Mouse (Mus musculus): ENCODE measurements around the gene Kcnn3. TPM values are rescaled to one million over a fixed set of nuclear protein-coding genes. Genes with fewer than 3 reads are reported as not detected.

Kcnn3 gene
- polyA plus RNA-seq, 1 experiment from 2014 or later: 5.3 TPM

DNA sequence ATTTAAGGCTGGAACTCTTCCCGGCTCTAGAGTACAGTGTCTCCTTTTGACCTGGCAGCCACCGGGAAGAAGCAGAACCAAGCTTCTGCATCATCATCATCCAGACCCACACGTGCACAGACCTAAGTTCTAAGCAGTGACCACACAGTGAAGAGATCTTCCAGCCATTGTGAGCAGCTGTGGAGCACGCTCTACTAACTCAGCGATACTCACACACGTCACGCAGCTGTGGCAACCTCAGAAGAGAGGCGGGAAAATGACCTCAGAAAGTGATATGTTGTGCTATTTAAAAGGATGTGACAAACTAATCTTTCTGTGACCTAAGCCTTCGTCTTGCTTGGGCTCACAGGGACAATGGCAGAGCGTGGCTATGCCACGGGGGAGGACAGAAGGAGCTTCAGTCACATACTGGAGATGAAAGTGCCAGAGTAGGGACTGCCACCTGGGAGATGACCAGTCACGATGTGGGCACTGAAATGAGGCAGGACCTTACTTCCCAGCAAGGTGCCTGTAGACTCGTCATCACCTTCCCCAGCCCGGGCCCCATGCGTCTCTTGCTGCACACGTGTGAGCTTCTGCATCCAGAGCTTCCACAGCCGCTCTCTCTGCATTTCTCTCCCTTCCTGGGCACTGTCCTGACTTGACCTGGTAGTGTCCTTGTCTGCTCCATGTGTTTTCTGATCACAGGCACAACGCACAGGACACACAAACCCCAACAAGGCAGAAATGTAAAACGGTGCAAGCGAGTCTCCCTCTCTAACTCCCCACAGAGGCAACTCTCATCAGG is 32.9 kb upstream of the Kcnn3 start:
- Histone ChIP-seq H3K9ac (replicated peaks; ENCODE audit: low read length) (no peak overlapping the region), H3K4me3 (replicated peaks; ENCODE audit: low read depth, low read length) (no peak overlapping the region)

DNA sequence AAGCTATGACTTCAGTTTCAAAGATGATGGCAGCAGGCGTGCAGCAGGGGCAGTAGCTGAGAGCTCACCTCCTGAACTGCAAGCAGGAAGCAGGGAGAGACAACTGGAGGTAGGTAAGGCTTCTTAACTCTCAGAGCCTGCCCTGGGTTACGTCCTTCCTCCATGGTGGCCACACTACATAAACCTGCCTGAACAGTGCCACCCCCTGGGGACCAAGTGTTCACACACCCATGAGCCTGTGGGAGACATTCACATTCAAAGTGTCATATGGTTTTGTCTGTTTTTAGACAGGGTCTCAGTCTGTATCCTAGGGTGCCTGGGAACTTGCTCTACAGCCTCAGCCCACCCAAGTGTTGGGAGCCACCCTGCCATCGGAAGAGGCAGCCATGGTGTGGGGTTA is 29.2 kb upstream of the Kcnn3 start:
- no peak overlapping the region for H3K27ac ChIP-seq (replicated peaks; ENCODE audit: low read depth, low read length)
- no peak overlapping the region for H3K9ac ChIP-seq (replicated peaks; ENCODE audit: low read length)
- ATAC-seq (ENCODE audit: low FRiP score, low TSS enrichment): no peak
- H3K9me3 ChIP-seq (ENCODE audit: control insufficient read depth, low read length): no peaks in the 10 kb centered on the region
- no peaks in the 10 kb centered on the region for H3K27me3 ChIP-seq (ENCODE audit: control insufficient read depth, insufficient read depth, low read length)
- H3K36me3 ChIP-seq (ENCODE audit: control insufficient read depth, insufficient read depth, low read length): no peaks in the 10 kb centered on the region
- H3K4me1 ChIP-seq (ENCODE audit: control insufficient read depth, insufficient read depth, low read length): peaks cover 10% of the 10 kb centered on the region; the same call in 1 of the 2 replicates
- no peak overlapping the region for H3K4me3 ChIP-seq (replicated peaks; ENCODE audit: low read depth, low read length)
- no peak for DNase-seq
- WGBS: 89% methylated on average over 3 of the region's 3 CpGs
- H3K4me2 ChIP-seq (ENCODE audit: low read length): no peak overlapping the region

More for the DNA sequence above, 32.9 kb upstream of the Kcnn3 start:
- H3K4me1 ChIP-seq (ENCODE audit: control insufficient read depth, insufficient read depth, low read length): no peaks in the 10 kb centered on the region
- DNase-seq: no peak
- no peak overlapping the region for H3K27ac ChIP-seq (replicated peaks; ENCODE audit: low read depth, low read length)
- WGBS: 43% methylated on average over 20 of the region's 20 CpGs
- no peaks in the 10 kb centered on the region for H3K36me3 ChIP-seq (ENCODE audit: control insufficient read depth, insufficient read depth, low read length)
- no peak for ATAC-seq (ENCODE audit: low FRiP score, low TSS enrichment)
- no peaks in the 10 kb centered on the region for H3K9me3 ChIP-seq (ENCODE audit: control insufficient read depth, low read length)
- no peaks in the 10 kb centered on the region for H3K27me3 ChIP-seq (ENCODE audit: control insufficient read depth, insufficient read depth, low read length)
- H3K4me2 ChIP-seq (ENCODE audit: low read length): no peak overlapping the region

DNA sequence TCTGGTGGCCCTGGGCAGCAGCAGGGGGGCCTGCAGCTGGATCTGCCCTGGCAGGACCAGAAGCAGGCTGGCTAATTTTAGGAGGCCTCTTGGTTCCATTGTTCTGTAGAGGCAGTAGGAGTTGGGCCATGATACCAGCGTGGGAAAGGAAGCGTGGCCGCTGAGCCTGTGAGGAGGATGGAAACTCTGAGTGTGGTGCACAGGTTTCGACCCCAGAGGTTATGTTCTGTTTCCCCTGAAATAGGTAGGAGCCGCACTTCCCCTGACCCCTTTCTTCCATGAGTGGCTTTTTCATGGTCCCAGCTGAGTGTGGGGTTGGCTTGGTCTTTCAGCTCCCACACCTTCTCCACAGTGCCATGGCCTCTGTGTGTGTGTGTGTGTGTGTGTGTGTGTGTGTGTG is 28.4 kb upstream of the Kcnn3 start:
- Histone ChIP-seq H3K9ac (replicated peaks; ENCODE audit: low read length) (no peak overlapping the region), H3K4me2 (ENCODE audit: low read length) (no peak overlapping the region), H3K9me3 (ENCODE audit: control insufficient read depth, low read length) (no peaks in the 10 kb centered on the region), H3K27ac (replicated peaks; ENCODE audit: low read depth, low read length) (no peak overlapping the region), H3K4me1 (ENCODE audit: control insufficient read depth, insufficient read depth, low read length) (peaks cover 10% of the 10 kb centered on the region; the same call in 1 of the 2 replicates), H3K36me3 (ENCODE audit: control insufficient read depth, insufficient read depth, low read length) (no peaks in the 10 kb centered on the region), H3K27me3 (ENCODE audit: control insufficient read depth, insufficient read depth, low read length) (no peaks in the 10 kb centered on the region), H3K4me3 (replicated peaks; ENCODE audit: low read depth, low read length) (no peak overlapping the region)
- no peak for DNase-seq
- 89% methylated on average over 5 of the region's 5 CpGs for WGBS
- ATAC-seq (ENCODE audit: low FRiP score, low TSS enrichment): no peak

DNA sequence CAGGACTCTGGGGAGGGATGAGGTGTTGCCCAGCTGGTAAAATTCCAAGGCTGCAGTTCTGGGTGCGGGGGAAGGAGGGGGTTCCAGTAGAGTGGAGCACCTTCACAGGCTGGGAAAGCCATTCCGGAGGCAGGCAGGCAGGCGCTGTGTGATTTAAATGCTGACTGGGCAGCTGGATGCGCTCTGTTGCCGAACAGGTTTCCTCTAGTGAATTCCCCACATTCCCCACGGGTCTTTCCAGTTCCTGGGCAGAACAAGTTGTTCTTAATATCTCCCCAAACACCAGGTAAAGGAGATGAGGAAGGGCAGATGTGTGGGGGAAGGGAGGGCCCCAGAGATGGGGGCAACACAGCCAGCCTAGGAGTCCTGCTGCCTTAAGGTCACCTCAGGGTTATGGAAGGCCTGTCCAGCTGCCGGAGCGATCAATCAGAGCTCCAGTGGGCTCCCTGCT is 27.2 kb upstream of the Kcnn3 start:
- H3K27me3 ChIP-seq (ENCODE audit: control insufficient read depth, insufficient read depth, low read length): no peaks in the 10 kb centered on the region
- H3K9ac ChIP-seq (replicated peaks; ENCODE audit: low read length): no peak overlapping the region
- H3K4me2 ChIP-seq (ENCODE audit: low read length): no peak overlapping the region
- H3K4me1 ChIP-seq (ENCODE audit: control insufficient read depth, insufficient read depth, low read length): peaks cover 10% of the 10 kb centered on the region; the same call in 1 of the 2 replicates
- 44% methylated on average over 8 of the region's 8 CpGs for WGBS
- H3K4me3 ChIP-seq (replicated peaks; ENCODE audit: low read depth, low read length): no peak overlapping the region
- H3K27ac ChIP-seq (replicated peaks; ENCODE audit: low read depth, low read length): no peak overlapping the region
- no peak for ATAC-seq (ENCODE audit: low FRiP score, low TSS enrichment)
- no peaks in the 10 kb centered on the region for H3K9me3 ChIP-seq (ENCODE audit: control insufficient read depth, low read length)
- no peak for DNase-seq
- no peaks in the 10 kb centered on the region for H3K36me3 ChIP-seq (ENCODE audit: control insufficient read depth, insufficient read depth, low read length)

DNA sequence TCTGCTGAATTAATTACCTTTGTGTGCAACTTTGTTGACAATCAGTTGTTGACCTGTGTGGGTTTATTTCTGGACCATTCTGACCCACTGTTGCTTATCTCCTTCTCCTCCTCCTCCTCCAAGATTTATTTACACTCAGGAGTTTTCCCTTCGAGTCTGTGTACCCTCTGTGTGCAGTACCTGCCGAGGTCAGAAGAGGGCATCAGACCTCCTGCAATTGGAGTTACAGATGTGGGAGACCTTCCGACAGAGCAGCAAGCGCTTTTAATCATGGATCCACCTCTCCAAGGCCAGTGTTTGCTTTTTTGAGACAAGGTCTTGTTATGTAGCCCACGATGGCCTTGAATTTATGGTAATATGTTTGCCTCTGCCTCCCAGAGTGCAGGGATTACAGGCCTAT is 25.3 kb upstream of the Kcnn3 start:
- Histone ChIP-seq H3K9me3 (ENCODE audit: control insufficient read depth, low read length) (no peaks in the 10 kb centered on the region), H3K9ac (replicated peaks; ENCODE audit: low read length) (no peak overlapping the region), H3K27me3 (ENCODE audit: control insufficient read depth, insufficient read depth, low read length) (no peaks in the 10 kb centered on the region), H3K4me2 (ENCODE audit: low read length) (no peak overlapping the region), H3K27ac (replicated peaks; ENCODE audit: low read depth, low read length) (no peak overlapping the region), H3K4me1 (ENCODE audit: control insufficient read depth, insufficient read depth, low read length) (peaks cover 10% of the 10 kb centered on the region; the same call in 1 of the 2 replicates), H3K4me3 (replicated peaks; ENCODE audit: low read depth, low read length) (no peak overlapping the region), H3K36me3 (ENCODE audit: control insufficient read depth, insufficient read depth, low read length) (no peaks in the 10 kb centered on the region)
- no peak for DNase-seq
- ATAC-seq (ENCODE audit: low FRiP score, low TSS enrichment): no peak
- WGBS: 94% methylated on average over 5 of the region's 5 CpGs

DNA sequence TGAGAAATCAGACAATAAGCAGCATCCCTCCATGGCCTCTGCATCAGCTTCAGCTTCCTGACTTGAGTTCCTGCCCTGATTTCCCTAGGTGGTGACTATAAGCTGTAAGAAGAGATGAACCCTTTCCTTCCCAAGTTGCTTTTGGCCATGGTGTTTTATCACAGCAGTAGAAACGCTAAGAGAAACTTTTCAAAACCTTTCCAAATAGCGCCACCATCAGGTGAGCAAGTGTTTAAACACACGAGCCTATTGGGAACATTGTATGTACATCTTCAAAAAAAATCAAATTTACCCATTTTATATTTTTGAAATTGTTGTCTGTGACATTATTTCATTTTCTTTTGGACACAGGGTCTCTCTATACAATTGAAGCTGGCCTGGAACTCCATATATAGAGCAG is 23.6 kb upstream of the Kcnn3 start:
- no peaks in the 10 kb centered on the region for H3K9me3 ChIP-seq (ENCODE audit: control insufficient read depth, low read length)
- DNase-seq (no peak), ATAC-seq (ENCODE audit: low FRiP score, low TSS enrichment) (no peak)
- 69% methylated on average over 3 of the region's 3 CpGs for WGBS
- no peaks in the 10 kb centered on the region for H3K27me3 ChIP-seq (ENCODE audit: control insufficient read depth, insufficient read depth, low read length)
- H3K9ac ChIP-seq (replicated peaks; ENCODE audit: low read length): no peak overlapping the region
- no peaks in the 10 kb centered on the region for H3K36me3 ChIP-seq (ENCODE audit: control insufficient read depth, insufficient read depth, low read length)
- H3K4me1 ChIP-seq (ENCODE audit: control insufficient read depth, insufficient read depth, low read length): peaks cover 10% of the 10 kb centered on the region; the same call in 1 of the 2 replicates
- H3K27ac ChIP-seq (replicated peaks; ENCODE audit: low read depth, low read length): no peak overlapping the region
- no peak overlapping the region for H3K4me2 ChIP-seq (ENCODE audit: low read length)
- H3K4me3 ChIP-seq (replicated peaks; ENCODE audit: low read depth, low read length): no peak overlapping the region

DNA sequence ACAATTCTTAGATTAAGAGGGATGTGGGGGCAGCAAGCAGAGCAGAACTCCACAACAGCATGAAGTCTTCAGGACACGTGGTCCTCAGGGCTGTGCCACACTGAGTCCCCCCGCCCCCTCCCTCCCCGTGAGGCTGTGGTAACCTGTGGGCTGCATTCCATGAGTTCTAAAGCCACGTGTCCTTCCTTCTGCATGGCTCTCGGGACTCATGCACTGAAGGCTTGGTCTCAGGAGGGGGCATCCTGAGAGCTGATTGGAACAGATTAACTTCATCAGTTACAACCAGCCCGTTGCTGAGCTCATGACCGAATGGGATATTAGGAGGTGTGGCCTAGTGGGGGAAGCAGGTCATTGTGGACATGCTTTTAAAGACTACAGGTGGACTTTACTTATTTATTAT is 20.3 kb upstream of the Kcnn3 start:
- DNase-seq (no peak), ATAC-seq (ENCODE audit: low FRiP score, low TSS enrichment) (no peak)
- Histone ChIP-seq H3K36me3 (ENCODE audit: control insufficient read depth, insufficient read depth, low read length) (no peaks in the 10 kb centered on the region), H3K27ac (replicated peaks; ENCODE audit: low read depth, low read length) (no peak overlapping the region), H3K4me2 (ENCODE audit: low read length) (no peak overlapping the region), H3K27me3 (ENCODE audit: control insufficient read depth, insufficient read depth, low read length) (no peaks in the 10 kb centered on the region), H3K4me3 (replicated peaks; ENCODE audit: low read depth, low read length) (no peak overlapping the region), H3K4me1 (ENCODE audit: control insufficient read depth, insufficient read depth, low read length) (no peaks in the 10 kb centered on the region), H3K9me3 (ENCODE audit: control insufficient read depth, low read length) (no peaks in the 10 kb centered on the region), H3K9ac (replicated peaks; ENCODE audit: low read length) (no peak overlapping the region)
- WGBS: 48% methylated on average over 7 of the region's 7 CpGs

DNA sequence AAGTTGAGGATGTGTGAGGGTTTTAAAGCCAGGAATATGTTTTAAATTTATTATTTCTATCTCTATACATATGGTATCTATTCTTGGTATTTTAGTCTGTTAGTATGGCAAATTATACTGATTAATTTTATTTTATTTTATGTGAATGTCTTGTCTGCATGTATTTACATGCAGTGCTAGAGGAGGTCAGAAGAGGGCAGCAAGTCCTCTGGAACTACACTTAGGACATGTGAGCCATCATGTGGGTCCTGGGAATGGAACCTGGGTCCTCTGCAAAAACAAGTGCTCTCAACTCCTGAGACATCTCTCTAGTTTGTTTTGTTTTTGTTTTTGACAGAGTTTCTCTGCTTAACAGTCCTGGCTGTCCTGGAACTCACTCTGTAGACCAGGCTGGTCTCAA is 18.5 kb upstream of the Kcnn3 start:
- no peaks in the 10 kb centered on the region for H3K4me1 ChIP-seq (ENCODE audit: control insufficient read depth, insufficient read depth, low read length)
- no peak for DNase-seq
- no peak overlapping the region for H3K4me2 ChIP-seq (ENCODE audit: low read length)
- H3K36me3 ChIP-seq (ENCODE audit: control insufficient read depth, insufficient read depth, low read length): no peaks in the 10 kb centered on the region
- no peaks in the 10 kb centered on the region for H3K27me3 ChIP-seq (ENCODE audit: control insufficient read depth, insufficient read depth, low read length)
- no peak overlapping the region for H3K9ac ChIP-seq (replicated peaks; ENCODE audit: low read length)
- no peak overlapping the region for H3K27ac ChIP-seq (replicated peaks; ENCODE audit: low read depth, low read length)
- no peaks in the 10 kb centered on the region for H3K9me3 ChIP-seq (ENCODE audit: control insufficient read depth, low read length)
- H3K4me3 ChIP-seq (replicated peaks; ENCODE audit: low read depth, low read length): no peak overlapping the region
- no peak for ATAC-seq (ENCODE audit: low FRiP score, low TSS enrichment)

DNA sequence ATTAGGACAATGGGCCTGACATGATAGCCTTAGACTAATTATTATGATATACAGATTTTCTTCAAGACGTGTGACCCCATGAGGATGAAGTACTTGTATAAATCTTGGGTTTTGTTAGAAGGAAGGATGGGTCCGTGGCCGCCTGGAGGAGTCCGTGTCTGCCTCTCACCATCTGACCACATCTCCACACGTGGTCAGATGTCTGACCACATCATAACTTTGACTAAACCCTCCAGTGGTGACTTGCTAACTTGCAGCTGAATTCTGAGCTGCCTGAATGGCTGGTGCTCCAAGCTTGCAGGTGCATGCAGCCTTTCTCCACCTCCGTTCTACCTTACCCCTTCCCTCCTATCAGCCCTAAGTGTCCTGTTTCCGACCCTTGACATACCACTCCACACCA is 17.4 kb upstream of the Kcnn3 start:
- 88% methylated on average over 7 of the region's 7 CpGs for WGBS
- no peak for ATAC-seq (ENCODE audit: low FRiP score, low TSS enrichment)
- Histone ChIP-seq H3K27me3 (ENCODE audit: control insufficient read depth, insufficient read depth, low read length) (no peaks in the 10 kb centered on the region), H3K4me1 (ENCODE audit: control insufficient read depth, insufficient read depth, low read length) (no peaks in the 10 kb centered on the region), H3K9ac (replicated peaks; ENCODE audit: low read length) (no peak overlapping the region), H3K36me3 (ENCODE audit: control insufficient read depth, insufficient read depth, low read length) (no peaks in the 10 kb centered on the region), H3K4me2 (ENCODE audit: low read length) (no peak overlapping the region), H3K27ac (replicated peaks; ENCODE audit: low read depth, low read length) (no peak overlapping the region), H3K9me3 (ENCODE audit: control insufficient read depth, low read length) (no peaks in the 10 kb centered on the region), H3K4me3 (replicated peaks; ENCODE audit: low read depth, low read length) (no peak overlapping the region)
- DNase-seq: no peak

Measured in midbrain, embryonic 14.5 days (tissue).